Mouse (Mus musculus) R1 (cell line): Measurements from ENCODE around the gene E130114P18Rik.

Source experiments
- DNase-seq: peaks from one replicate; pipeline ENCODE4 v3.0.0-alpha.2; 2018; ENCODE audit warnings: low read depth, low spot score

The E130114P18Rik gene

DNA sequence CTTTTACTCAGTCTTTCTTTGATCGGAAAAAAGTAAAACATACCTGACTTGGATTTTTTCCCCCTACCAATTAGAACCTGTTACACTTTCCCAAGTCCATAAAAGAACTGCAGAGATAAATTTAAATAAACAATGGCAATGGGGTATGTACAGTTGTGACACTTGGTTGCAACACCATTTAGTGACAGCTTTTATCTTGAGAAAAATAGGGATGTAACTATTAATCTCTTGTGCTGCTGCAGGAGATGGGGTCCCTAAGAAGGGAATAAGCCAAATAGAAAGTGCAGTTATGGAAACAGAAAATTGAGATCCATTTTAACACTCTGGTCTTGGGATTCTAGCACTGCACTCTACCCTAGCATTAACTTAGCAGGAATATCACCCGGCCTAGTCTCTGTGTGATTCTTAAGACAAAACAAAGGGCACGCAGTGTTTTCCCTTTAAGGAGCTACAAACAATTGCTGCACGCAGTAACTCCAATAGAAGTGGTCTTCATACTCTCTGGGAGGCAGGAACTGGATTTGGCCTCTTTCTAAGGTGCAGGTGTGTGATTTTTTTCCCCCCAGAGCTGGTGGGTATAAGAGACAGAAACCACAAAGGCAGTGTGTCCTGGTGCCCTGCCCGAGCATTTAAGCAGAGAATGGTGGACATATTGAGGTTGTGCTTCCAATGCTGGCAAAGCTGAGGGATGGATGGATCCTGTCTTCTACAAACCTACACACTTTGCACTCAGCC, 25.4 kb downstream of the E130114P18Rik start:
- no peak for DNase-seq

- DNase-seq, result peak; percentile 60
Observed at GRCm38 (mm10) chr4:97751483-97752251, 26.2 kb downstream of the E130114P18Rik start.

DNA sequence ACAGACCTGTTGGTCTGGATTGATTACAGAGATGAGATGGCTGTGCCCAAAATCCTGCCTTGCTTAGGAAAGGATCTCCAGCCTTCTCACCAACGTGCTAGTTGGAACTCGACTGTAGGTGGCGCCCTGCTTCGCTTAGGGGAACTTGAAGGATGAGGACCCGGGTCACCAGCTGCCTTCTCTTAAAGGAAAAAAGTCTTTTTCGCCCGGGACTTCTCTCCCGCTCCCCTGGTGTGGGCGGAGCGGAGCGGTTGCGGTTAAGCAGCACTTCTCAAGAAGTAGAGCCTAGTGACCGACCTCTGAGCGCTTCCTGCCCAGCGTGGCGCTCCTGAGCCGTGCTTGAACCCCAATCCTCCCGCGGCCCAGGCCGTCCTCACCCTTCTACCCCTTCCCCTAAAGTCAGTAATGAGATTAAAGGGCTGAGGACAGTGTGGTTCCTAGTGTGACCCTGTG, 26.8 kb downstream of the E130114P18Rik start:
- peak; percentile 92 for DNase-seq

DNA sequence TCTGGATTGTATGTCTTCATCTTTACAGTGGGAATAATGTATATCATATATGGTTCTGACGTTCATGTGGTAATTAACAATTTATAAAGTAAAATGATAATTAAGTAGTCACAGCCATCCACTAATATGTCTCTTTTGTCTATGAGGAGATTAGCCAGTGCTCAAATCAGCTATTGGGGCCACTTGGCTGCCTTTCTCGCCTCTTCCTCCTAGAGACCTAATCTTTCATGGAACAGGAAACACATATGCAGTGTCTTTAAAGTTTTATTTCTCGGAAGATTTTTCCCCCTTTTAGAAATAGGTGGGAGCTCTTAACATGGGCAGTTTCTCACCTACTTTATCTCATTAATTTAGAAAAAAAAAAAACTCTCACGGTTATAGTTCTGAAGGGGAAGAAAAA, 27.5 kb downstream of the E130114P18Rik start:
- no peak for DNase-seq

DNA sequence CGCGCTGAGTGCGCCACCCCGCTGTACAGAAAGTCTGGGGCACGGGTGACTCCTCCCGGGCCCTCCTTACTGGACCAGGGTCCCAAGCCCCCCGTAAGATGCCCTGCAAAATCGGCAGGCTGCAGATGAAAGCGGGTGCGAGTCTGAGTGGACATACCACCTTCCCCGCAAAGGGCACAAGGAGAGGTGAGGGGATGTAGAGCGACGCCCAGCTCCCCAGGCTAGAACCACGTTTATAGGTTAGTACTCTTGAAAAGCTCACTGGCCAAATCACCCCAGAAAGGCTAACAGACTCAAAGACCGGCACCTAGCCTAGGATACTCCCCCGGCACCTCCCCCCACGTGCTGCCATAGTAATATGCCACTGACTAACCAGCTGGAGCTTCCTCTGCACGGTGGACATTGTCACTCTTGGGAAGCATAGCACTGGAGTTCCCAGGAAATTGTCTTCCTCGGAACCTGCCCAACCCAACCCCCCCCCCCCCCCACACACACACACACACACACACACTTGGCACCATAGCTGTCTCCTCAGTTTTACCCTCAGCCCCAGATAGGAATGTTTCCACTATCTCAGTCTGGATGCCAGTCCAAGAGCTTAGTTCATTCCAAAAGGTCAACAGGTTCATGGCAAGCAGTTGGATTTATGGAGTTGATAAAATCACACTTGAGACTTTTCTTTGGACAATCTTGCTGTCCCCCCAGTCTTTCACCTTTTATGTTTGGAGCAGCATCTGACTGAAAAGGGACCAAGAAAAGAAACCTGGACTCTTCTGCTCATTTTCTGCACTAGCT, 31.6 kb downstream of the E130114P18Rik start:
- peak; percentile 6 for DNase-seq

- peak; percentile 72 for DNase-seq
Observed at GRCm38 (mm10) chr4:97745296-97746105, 32.4 kb downstream of the E130114P18Rik start.

DNA sequence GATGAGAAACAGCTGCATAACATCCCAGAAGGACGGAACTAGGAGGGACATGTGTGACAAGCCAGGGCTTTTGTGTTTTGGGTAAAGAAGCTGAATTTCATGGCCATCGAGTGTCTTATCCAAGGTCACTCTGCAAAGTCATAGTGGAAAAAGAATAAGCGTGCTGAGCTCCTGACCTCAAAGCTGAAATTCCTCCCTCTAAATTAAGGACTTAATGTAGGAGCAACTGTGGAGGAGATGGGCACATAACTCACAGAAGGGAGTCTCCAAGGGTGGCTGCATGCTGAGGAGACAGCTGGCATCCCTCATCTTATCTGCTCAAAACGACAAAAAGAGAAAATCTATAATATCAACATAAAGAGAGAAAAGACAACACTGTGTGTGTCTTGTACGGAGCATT, 33.9 kb downstream of the E130114P18Rik start:
- no peak for DNase-seq

- no peak for DNase-seq
Observed at GRCm38 (mm10) chr4:97733392-97733791, 44.5 kb downstream of the E130114P18Rik start.

DNA sequence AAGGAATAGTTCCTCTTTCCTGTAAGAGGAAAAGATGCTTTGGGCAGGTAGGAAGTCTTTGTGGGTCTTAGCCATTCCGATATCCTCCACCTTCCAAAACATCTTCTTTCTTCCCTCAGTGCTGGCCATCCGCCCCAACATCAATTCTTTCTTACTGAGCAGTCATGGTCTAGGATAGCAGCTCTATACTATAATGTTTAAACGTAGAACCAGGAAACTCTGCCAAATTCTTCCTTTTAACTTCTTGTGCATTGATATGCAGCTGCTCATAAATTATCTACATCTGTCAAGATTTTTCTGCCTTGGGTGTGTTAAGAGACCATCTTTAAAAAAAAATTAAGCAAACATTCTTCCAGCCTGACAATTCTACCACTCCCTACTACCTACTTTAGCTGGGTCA, 47.5 kb downstream of the E130114P18Rik start:
- DNase-seq, result no peak

GRCm38 (mm10) chr4:97729999-97730398, 47.9 kb downstream of the E130114P18Rik start:
- no peak for DNase-seq

- DNase-seq, result no peak
Observed at GRCm38 (mm10) chr4:97728520-97728919, 49.4 kb downstream of the E130114P18Rik start.

DNA sequence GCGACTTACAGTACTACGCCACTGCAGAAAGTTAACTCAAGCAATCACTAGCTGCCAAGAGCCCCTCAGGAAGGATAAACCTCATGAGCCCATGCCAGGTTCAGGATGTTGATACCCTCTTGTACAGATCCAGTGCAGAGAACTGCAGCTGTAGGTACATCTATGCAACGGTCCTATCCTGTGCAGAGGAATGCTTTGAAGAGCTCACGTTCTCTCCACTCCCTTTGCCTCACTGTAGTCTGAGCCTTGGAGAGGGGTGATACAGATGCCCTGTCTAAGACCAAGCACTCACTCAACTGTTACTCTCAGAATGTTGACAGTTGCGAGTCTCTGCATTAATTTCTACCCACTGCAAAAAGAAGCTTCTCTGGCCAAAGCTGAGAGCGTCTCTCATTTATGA, 54.5 kb downstream of the E130114P18Rik start:
- DNase-seq, result no peak

DNA sequence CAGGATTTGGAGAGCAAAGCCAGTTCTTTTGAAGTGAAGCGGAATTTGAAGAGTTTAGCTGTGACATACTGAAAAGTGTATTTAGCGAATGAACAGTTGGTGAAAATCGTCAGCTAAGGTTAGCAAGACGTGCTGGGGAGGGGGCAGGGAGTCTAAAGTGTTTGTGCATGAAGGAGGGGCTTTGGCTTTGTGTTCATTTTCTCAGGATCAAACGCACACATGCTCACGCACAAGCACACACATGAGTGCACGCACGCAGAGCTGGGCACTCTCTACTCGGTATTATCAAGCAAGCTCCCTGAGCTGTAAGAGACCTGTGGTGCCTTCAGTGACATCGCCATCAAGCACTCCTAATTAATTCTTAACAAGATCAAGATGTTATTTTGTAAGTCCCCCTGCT, 55.2 kb downstream of the E130114P18Rik start:
- no peak for DNase-seq

GRCm38 (mm10) chr4:97714616-97715015, 63.3 kb downstream of the E130114P18Rik start:
- no peak for DNase-seq

DNA sequence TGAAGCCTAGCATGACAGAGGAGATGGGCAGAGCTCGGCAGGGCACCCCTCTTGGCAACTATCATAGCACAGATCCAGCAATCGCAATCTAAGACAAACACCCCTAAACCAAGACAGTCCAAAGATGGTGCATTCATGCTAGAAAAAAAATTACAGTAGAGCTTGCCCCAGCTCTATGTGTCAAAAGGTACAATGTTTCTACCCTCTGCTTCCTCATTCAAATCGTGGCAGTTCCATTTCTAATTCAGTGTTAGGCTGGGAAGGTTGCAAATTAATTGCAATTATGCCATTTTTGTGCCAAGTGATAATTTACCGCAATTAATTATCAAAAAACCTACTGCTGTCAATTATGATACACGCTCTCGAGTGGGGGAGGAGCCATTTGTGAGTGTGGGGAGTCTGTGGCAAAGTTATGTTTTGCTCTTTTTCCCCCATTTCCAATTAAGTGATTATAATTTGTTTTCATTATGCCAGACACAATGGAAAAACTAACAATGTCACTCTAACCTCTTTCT, 63.7 kb downstream of the E130114P18Rik start:
- no peak for DNase-seq

- DNase-seq, result no peak
Observed at GRCm38 (mm10) chr4:97712547-97712946, 65.3 kb downstream of the E130114P18Rik start.

GRCm38 (mm10) chr4:97710048-97710765, 67.7 kb downstream of the E130114P18Rik start:
- DNase-seq, result no peak

DNA sequence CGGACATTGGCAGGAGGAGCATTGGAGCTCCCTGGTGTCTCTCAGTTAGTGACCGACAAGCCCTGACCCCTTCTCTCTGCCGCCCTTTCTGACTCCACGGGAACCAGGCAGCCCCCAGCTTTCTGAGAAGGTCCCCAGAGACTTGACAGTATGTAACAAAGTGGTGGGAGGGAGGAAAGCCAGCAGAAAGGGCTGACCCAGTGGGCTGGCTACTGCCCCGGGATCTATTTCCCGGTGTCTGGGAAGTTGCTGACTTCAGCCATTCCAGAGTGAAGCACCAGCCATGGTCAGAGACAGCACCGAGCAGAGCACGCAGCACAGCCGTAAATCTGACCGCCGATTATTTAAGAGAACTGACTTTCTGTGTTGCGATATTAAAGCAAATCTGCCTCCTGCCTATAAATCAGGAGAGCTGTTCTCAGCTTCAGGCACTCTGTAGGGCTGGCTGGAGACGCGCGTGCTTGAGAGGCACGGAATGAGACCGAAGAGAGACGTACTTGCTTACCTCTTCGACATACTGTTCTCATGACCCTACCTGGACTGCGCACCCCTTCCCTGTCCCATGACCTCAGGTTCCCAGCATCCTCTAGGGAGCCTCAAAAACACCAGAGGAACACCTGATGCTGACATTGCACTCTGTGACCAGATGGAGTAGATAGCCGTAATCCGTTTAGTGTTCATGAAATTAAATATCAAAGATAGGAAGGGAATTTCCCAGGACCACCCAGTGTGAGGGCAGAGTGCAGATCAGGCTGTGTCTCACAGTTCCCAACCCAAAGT, 70.3 kb downstream of the E130114P18Rik start:
- DNase-seq, result peak; percentile 7
